Mouse (Mus musculus) embryonic facial prominence, embryonic 13.5 days (tissue): ENCODE results near the gene Msx1. TPM values are rescaled to one million over a fixed set of nuclear protein-coding genes. Genes with fewer than 3 reads are reported as not detected.
A peak's percentile ranks its signal among the peaks of the same experiment; 100 is the strongest.

Source experiments
- ATAC-seq: fragments of 200-750 bp; cut with Nextera tagmentation; 2 replicates; pipeline ENCODE4 v1.8.0; 2017; ENCODE audit warnings: low read depth; ENCODE audit not compliant: insufficient number of reproducible peaks, insufficient read depth, low FRiP score, low TSS enrichment
- H3K27ac ChIP-seq: fragments of 300-500 bp; sonication (generic); 2 replicates; pipeline ENCODE4 v1.5.1; 2015; ENCODE audit warnings: moderate library complexity, mild to moderate bottlenecking, inconsistent platforms
- H3K27me3 ChIP-seq: fragments of 300-500 bp; sonication (generic); 2 replicates; pipeline ENCODE4 v1.6.1; 2015; ENCODE audit warnings: mild to moderate bottlenecking, inconsistent platforms
- H3K36me3 ChIP-seq: fragments of 300-500 bp; sonication (generic); 2 replicates; pipeline ENCODE4 v1.6.1; 2015; ENCODE audit warnings: mild to moderate bottlenecking, inconsistent platforms
- H3K4me1 ChIP-seq: fragments of 300-500 bp; sonication (generic); 2 replicates; pipeline ENCODE4 v1.6.1; 2015; ENCODE audit warnings: inconsistent platforms
- H3K4me2 ChIP-seq: fragments of 300-500 bp; sonication (generic); 2 replicates; pipeline ENCODE4 v1.6.1; 2015; ENCODE audit warnings: moderate library complexity, mild to moderate bottlenecking, inconsistent platforms
- H3K4me3 ChIP-seq: fragments of 300-500 bp; sonication (generic); 2 replicates; pipeline ENCODE4 v1.5.1; 2015; ENCODE audit warnings: mild to moderate bottlenecking, inconsistent platforms
- H3K9ac ChIP-seq: fragments of 300-500 bp; sonication (generic); 2 replicates; pipeline ENCODE4 v1.6.1; 2015; ENCODE audit warnings: mild to moderate bottlenecking, inconsistent platforms
- H3K9me3 ChIP-seq: fragments of 300-500 bp; sonication (generic); 2 replicates; pipeline ENCODE4 v1.6.1; 2016; ENCODE audit warnings: inconsistent platforms
- WGBS: fragments of 180-500 bp; shearing (Covaris S2); methylation state at CpG from one replicate; pipeline ENCODE4 v1.1.7; 2015; ENCODE audit warnings: mixed read lengths; 5-methylcytosine and 5-hydroxymethylcytosine counted together
- polyA plus RNA-seq: library from polyadenylated mRNA; unstranded; fragments of >200 nt; fragmentation: Nextera tagmentation; extraction: Ambion mirVana; gene quantifications from 2 replicates; pipeline ENCODE4 v1.2.1, GENCODE M21; 2015

The Msx1 gene
- polyA plus RNA-seq, 1 experiment from 2014 or later, result 586 TPM

GRCm38 (mm10) chr5:37816907-37817657, 7.3 kb downstream of the Msx1 start:
- 1% methylated on average over 46 of the region's 46 CpGs for WGBS
- Histone ChIP-seq H3K4me1 (peaks cover 54% of the 10 kb centered on the region), H3K4me3 (peak overlapping the region; percentile 92), H3K27ac (peak overlapping the region; percentile 94), H3K27me3 (peaks cover 69% of the 10 kb centered on the region), H3K36me3 (peaks cover 26% of the 10 kb centered on the region), H3K9me3 (no peaks in the 10 kb centered on the region), H3K9ac (peak overlapping the region; percentile 80), H3K4me2 (peak overlapping the region; percentile 75)
- peak; percentile 71; the same call in 1 of the 2 replicates for ATAC-seq

GRCm38 (mm10) chr5:37815909-37816308, 8.5 kb downstream of the Msx1 start:
- H3K9me3 ChIP-seq, result no peaks in the 10 kb centered on the region
- peaks cover 16% of the 10 kb centered on the region for H3K36me3 ChIP-seq
- no peak overlapping the region for H3K4me2 ChIP-seq
- no peak overlapping the region for H3K4me3 ChIP-seq
- peaks cover 64% of the 10 kb centered on the region for H3K27me3 ChIP-seq
- 58% methylated on average over 4 of the region's 4 CpGs for WGBS
- no peak for ATAC-seq
- H3K4me1 ChIP-seq, result peaks cover 49% of the 10 kb centered on the region
- no peak overlapping the region for H3K9ac ChIP-seq
- 0 out of 2 replicates have a peak overlapping the region, but pooled peaks have one; percentile 7 for H3K27ac ChIP-seq

- Histone ChIP-seq H3K9ac (no peak overlapping the region), H3K27ac (no peak overlapping the region), H3K9me3 (no peaks in the 10 kb centered on the region), H3K27me3 (peaks cover 53% of the 10 kb centered on the region), H3K4me3 (no peak overlapping the region), H3K36me3 (0 out of 2 replicates have a peak, but pooled peaks cover 5% of the 10 kb centered on the region), H3K4me2 (no peak overlapping the region), H3K4me1 (peaks cover 47% of the 10 kb centered on the region)
- no peak for ATAC-seq
Measured at GRCm38 (mm10) chr5:37814169-37814568, 10.2 kb downstream of the Msx1 start.

GRCm38 (mm10) chr5:37805291-37805690, 19.1 kb downstream of the Msx1 start:
- WGBS, result 87% methylated on average over 6 of the region's 6 CpGs
- peaks cover 15% of the 10 kb centered on the region for H3K4me1 ChIP-seq

GRCm38 (mm10) chr5:37804512-37805118, 19.8 kb downstream of the Msx1 start:
- 42% methylated on average over 8 of the region's 8 CpGs for WGBS
- H3K36me3 ChIP-seq, result no peaks in the 10 kb centered on the region
- no peak overlapping the region for H3K9ac ChIP-seq
- H3K27me3 ChIP-seq, result no peaks in the 10 kb centered on the region
- peak; percentile 56; the same call in 1 of the 2 replicates for ATAC-seq
- H3K27ac ChIP-seq, result peak overlapping the region; percentile 78
- no peak overlapping the region for H3K4me3 ChIP-seq
- H3K4me2 ChIP-seq, result no peak overlapping the region
- H3K9me3 ChIP-seq, result no peaks in the 10 kb centered on the region
- peaks cover 11% of the 10 kb centered on the region for H3K4me1 ChIP-seq

More at GRCm38 (mm10) chr5:37805291-37805690, 19.1 kb downstream of the Msx1 start:
- Histone ChIP-seq H3K27ac (peak overlapping the region; percentile 78; the same call in 1 of the 2 replicates), H3K9me3 (no peaks in the 10 kb centered on the region), H3K36me3 (no peaks in the 10 kb centered on the region), H3K27me3 (no peaks in the 10 kb centered on the region), H3K9ac (no peak overlapping the region), H3K4me3 (no peak overlapping the region), H3K4me2 (no peak overlapping the region)
- no peak for ATAC-seq

- 66% methylated on average over 6 of the region's 6 CpGs for WGBS
- no peak overlapping the region for H3K4me2 ChIP-seq
- peak overlapping the region; percentile 22; the same call in 1 of the 2 replicates for H3K27ac ChIP-seq
- no peaks in the 10 kb centered on the region for H3K9me3 ChIP-seq
- H3K36me3 ChIP-seq, result no peaks in the 10 kb centered on the region
- no peak overlapping the region for H3K9ac ChIP-seq
- no peak for ATAC-seq
- H3K27me3 ChIP-seq, result no peaks in the 10 kb centered on the region
- H3K4me3 ChIP-seq, result no peak overlapping the region
- H3K4me1 ChIP-seq, result no peaks in the 10 kb centered on the region
Measured at GRCm38 (mm10) chr5:37797251-37797650, 27.1 kb downstream of the Msx1 start.

- Histone ChIP-seq H3K9me3 (no peaks in the 10 kb centered on the region), H3K36me3 (no peaks in the 10 kb centered on the region), H3K4me1 (no peaks in the 10 kb centered on the region), H3K9ac (no peak overlapping the region), H3K4me2 (no peak overlapping the region), H3K27ac (peak overlapping the region; percentile 22; the same call in 1 of the 2 replicates), H3K27me3 (no peaks in the 10 kb centered on the region), H3K4me3 (no peak overlapping the region)
- 65% methylated on average over 5 of the region's 5 CpGs for WGBS
- ATAC-seq, result no peak
Measured at GRCm38 (mm10) chr5:37796751-37797150, 27.6 kb downstream of the Msx1 start.

- H3K4me1 ChIP-seq, result no peaks in the 10 kb centered on the region
- no peak overlapping the region for H3K9ac ChIP-seq
- H3K9me3 ChIP-seq, result no peaks in the 10 kb centered on the region
- no peaks in the 10 kb centered on the region for H3K27me3 ChIP-seq
- 91% methylated on average over 6 of the region's 6 CpGs for WGBS
- no peak for ATAC-seq
- H3K4me3 ChIP-seq, result no peak overlapping the region
- H3K27ac ChIP-seq, result no peak overlapping the region
- no peaks in the 10 kb centered on the region for H3K36me3 ChIP-seq
- H3K4me2 ChIP-seq, result no peak overlapping the region
Measured at GRCm38 (mm10) chr5:37795691-37796090, 28.7 kb downstream of the Msx1 start.

- Histone ChIP-seq H3K36me3 (no peaks in the 10 kb centered on the region), H3K4me3 (no peak overlapping the region), H3K4me1 (no peaks in the 10 kb centered on the region), H3K27me3 (no peaks in the 10 kb centered on the region), H3K27ac (no peak overlapping the region), H3K4me2 (no peak overlapping the region), H3K9ac (no peak overlapping the region), H3K9me3 (no peaks in the 10 kb centered on the region)
- ATAC-seq, result no peak
- 53% methylated on average over 5 of the region's 5 CpGs for WGBS
Measured at GRCm38 (mm10) chr5:37792154-37792553, 32.2 kb downstream of the Msx1 start.

GRCm38 (mm10) chr5:37784847-37785391, 39.5 kb downstream of the Msx1 start:
- Histone ChIP-seq H3K36me3 (no peaks in the 10 kb centered on the region), H3K9ac (no peak overlapping the region), H3K4me3 (no peak overlapping the region), H3K4me2 (no peak overlapping the region), H3K27me3 (no peaks in the 10 kb centered on the region), H3K4me1 (peaks cover 14% of the 10 kb centered on the region), H3K27ac (0 out of 2 replicates have a peak overlapping the region, but pooled peaks have one; percentile 16), H3K9me3 (no peaks in the 10 kb centered on the region)
- ATAC-seq, result no peak
- WGBS, result 65% methylated on average over 9 of the region's 9 CpGs

- 27% methylated on average over 8 of the region's 8 CpGs for WGBS
- H3K4me2 ChIP-seq, result no peak overlapping the region
- H3K27ac ChIP-seq, result no peak overlapping the region
- no peaks in the 10 kb centered on the region for H3K9me3 ChIP-seq
- no peak overlapping the region for H3K9ac ChIP-seq
- no peak overlapping the region for H3K4me3 ChIP-seq
- no peaks in the 10 kb centered on the region for H3K27me3 ChIP-seq
- H3K4me1 ChIP-seq, result peaks cover 14% of the 10 kb centered on the region
- H3K36me3 ChIP-seq, result no peaks in the 10 kb centered on the region
- no peak for ATAC-seq
Measured at GRCm38 (mm10) chr5:37783306-37783705, 41.1 kb downstream of the Msx1 start.
